Mouse (Mus musculus) left cerebral cortex, adult 2 months (tissue): ENCODE data around the gene Wwp2. TPM values are rescaled to one million over a fixed set of nuclear protein-coding genes. Genes with fewer than 3 reads are reported as not detected.

Source experiments
- DNase-seq, 2 experiments: peaks; one replicate each; pipeline ENCODE4 v3.0.0; 2021 to 2022; ENCODE audit warnings: low spot score in 2 of 2, mixed read lengths in 1 of 2; ENCODE audit errors: extremely low spot score in 1 of 2
- H3K27ac ChIP-seq: fragments of 200-600 bp; 2 replicates; pipeline ENCODE4 v1.8.1; 2022
- H3K4me3 ChIP-seq: fragments of 200-600 bp; 2 replicates; pipeline ENCODE4 v1.8.1; 2022
- CTCF ChIP-seq: fragments of 200-600 bp; IDR thresholded peaks from 2 replicates; pipeline ENCODE4 v1.8.1; 2022; ENCODE audit warnings: antibody characterized with exemption, mild to moderate bottlenecking, moderate library complexity
- intact Hi-C: fragments of 180-260 bp; cut with DNase I; formaldehyde crosslinking; loops from one replicate; pipeline ENCODE4 v1.15.1; 2025
- microRNA-seq, 2 experiments: library from miRNA; unstranded; fragments of <30 nt; microRNA quantifications; one replicate each; pipeline ENCODE4 v1.2.0; 2021
- total RNA-seq, 2 experiments: library from RNA; stranded (reverse); gene quantifications; 2 replicates each; pipeline ENCODE4 v1.2.3; 2021

Wwp2 gene
- total RNA-seq, 2 experiments from 2014 or later = 34.4 to 39.3 TPM

DNA sequence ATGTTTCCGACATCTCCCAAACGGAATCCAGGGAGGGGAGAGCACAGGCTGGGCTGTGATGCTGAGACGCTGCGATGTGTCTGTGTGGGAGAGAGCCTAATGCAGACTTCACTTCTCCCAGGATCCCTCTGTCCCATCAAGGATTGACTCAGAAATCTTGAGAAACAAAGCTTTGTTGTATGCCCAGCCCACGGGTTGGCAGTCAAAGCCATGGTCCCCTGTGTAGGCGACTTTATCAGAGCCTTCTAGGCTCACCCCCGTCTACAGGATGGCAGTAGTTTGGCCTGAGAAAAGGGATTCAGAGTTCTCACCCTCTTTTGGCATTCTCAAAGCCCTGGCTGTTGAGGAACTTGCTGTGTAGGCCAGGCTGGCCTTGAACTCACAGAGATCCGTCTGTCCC, 142.4 kb downstream of the Wwp2 start:
- no peak for TF ChIP-seq CTCF
- no peak overlapping the region for H3K4me3 ChIP-seq
- H3K27ac ChIP-seq = no peak overlapping the region
- no peak for DNase-seq
- intact Hi-C loops = loop anchor here (10.0 kb wide), 1 partner anchor 484 kb away; the partner anchor contains the start of gene Terf2

DNA sequence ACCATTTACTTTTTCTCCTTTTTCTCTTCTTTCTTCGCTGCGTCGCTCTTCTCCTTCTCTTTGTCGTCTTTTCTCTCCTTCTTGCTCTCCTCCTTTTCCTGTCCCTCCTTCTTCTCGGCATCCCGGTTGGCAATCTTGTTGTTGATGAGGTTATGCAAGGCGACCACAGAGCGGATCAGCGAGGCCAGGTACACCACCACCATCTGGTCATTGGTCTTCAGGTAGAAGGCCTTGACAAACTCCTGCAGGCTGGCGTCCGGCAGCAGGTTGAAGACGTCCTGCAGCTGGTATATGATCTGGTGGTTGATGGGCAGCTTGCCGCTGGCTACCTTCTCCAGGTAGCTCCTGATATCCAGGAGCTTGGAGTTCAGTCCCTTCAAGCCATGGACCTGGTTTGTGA, 144.7 kb downstream of the Wwp2 start:
- Histone ChIP-seq H3K27ac (no peak overlapping the region), H3K4me3 (no peak overlapping the region)
- no peak for TF ChIP-seq CTCF
- no peak for DNase-seq
- intact Hi-C loops = no loop called here

DNA sequence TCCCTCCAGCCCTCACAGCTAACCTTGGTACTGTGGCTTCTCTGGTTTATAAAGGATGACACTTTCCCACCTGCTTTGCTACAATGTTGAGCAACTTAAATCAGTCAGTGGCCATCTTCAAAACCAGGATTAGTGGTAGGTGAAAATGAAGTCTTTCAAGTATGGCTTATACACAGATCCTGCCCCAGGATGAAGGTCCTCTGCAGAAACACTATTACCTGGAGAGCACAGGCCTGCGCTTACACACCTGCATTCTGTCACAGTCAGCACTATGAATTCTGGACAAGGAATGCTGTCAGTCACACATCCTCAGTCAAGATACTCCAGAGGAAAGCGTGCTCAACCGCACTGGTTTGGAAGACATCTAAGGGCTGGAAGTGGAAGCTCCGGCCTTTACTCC, 145.4 kb downstream of the Wwp2 start:
- Histone ChIP-seq H3K27ac (no peak overlapping the region), H3K4me3 (no peak overlapping the region)
- intact Hi-C loops = no loop called here
- DNase-seq = no peak
- no peak for TF ChIP-seq CTCF

DNA sequence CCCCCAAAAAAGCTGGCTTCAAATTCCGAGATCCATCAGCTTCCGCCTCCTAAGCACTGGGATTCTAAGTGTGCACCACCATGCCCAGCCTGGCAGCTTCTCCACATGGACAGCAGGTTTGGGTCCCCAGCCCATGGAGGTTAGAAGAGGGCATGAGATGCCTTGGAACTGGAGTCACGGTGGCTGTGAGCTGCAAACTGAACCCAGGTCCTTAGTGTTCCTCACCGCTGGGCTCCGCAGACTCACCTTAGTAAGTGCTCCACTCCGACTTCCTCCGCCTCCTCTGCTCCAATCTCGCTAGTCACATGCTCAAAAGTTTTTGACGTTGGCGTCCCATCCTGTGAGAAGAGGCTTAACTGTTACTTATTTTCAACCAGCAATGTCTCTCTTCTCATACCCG, 146.0 kb downstream of the Wwp2 start:
- intact Hi-C loops = no loop called here

DNA sequence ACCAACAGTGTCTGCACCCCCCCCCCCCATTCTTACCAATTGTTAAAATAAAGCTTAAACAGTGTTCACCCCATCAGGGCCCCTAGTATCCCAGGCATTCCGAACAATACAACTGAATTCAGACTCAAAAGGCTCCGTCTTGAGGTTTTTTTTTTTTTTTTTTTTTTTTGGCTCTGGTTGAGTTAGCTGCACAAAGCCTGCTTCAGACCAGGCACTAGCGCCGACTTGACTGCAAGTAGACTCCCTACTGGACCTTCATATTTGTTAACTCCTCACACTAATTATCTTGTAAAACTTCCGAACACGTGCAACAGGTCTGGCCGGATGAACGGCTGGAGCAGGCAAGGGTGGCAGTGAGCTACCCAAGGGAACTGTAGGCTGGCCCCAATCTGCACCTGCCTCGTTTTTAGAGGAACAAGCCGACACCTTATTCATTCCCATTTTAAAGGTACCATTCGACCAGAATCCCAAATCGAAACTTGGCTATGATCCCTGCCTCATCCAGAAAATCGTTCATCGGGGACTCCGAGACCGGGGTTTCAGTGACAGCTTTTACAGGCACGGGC, 151.3 kb downstream of the Wwp2 start:
- TF ChIP-seq CTCF = no peak
- no peak for DNase-seq
- Histone ChIP-seq H3K27ac (peak overlapping the region; percentile 99), H3K4me3 (peak overlapping the region; percentile 80)
- intact Hi-C loops = no loop called here

More for the DNA sequence above, 146.0 kb downstream of the Wwp2 start:
- H3K27ac ChIP-seq = no peak overlapping the region
- no peak for TF ChIP-seq CTCF
- H3K4me3 ChIP-seq = no peak overlapping the region
- no peak for DNase-seq

GRCm38 (mm10) chr8:107587995-107588780, 152.0 kb downstream of the Wwp2 start, which contains the start of gene Psmd7:
Gene Psmd7, minus strand, starts transcription at chr8:107588464.
- peak; percentile 54 for TF ChIP-seq CTCF
- Histone ChIP-seq H3K27ac (peak within 1 kb of the TSS; percentile 99), H3K4me3 (peak within 1 kb of the TSS; percentile 80)
- DNase-seq = peak; percentile 94 to 96
- intact Hi-C loops = loop anchor here (1.0 kb wide), 1 partner anchor 1977 kb away; the partner anchor contains the start of genes Dhx38 and Txnl4b

DNA sequence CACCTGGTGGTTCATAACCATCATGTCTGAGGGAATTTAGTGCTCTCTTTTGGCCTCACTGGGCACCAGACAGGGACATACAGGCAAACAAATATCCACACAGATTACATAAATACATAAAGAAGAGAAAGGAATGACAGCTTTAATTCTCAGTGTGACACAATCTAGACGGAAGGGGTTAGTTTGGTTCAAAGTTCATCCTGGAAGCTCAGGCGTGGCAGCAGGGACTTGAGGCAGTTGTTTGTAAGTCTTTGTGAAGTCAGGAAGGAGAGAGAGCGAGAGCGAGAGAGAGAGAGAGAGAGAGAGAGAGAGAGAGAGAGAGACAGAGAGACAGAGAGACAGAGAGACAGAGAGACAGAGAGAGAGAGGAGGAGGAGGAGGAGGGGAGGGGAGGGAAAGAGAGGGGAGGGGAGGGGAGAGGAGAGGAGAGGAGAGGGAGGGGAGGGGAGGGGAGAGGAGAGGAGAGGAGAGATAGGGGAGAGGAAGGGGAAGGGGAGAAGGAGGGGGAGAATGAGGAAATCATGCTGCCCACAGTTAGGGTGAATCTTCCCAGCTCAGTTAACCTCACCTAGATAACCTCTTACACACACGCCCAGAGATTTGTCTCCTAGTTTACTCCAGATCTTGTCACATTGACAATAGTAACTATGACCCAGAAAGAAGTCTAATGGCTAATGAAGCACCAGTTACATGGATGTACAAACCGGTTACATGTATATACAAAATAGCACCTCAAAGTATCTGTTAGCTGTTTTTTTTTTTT, 158.0 kb downstream of the Wwp2 start:
- no peak for DNase-seq
- no peak for TF ChIP-seq CTCF
- intact Hi-C loops = no loop called here
- no peak overlapping the region for H3K4me3 ChIP-seq
- no peak overlapping the region for H3K27ac ChIP-seq

DNA sequence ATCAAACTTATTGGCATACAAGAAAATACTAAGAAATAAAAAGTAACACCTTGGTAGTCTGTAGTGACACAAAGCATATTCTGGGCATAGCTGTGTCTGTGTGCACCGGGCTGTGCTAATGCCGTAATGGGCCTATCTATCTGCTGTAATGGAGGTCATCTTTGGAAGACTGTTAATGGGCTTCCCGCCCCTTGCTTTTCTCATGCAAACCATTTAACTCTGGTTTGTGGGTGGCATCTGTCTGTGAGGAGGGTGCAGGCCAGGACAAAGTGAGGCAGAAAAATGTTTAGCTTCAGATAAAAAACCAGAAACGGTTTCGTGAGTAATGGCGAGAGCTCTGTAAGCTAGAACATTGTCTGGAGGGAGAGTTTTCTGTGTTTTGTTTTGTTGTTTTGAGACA, 158.7 kb downstream of the Wwp2 start:
- no peak overlapping the region for H3K27ac ChIP-seq
- DNase-seq = no peak
- H3K4me3 ChIP-seq = no peak overlapping the region
- TF ChIP-seq CTCF = no peak
- intact Hi-C loops = no loop called here

DNA sequence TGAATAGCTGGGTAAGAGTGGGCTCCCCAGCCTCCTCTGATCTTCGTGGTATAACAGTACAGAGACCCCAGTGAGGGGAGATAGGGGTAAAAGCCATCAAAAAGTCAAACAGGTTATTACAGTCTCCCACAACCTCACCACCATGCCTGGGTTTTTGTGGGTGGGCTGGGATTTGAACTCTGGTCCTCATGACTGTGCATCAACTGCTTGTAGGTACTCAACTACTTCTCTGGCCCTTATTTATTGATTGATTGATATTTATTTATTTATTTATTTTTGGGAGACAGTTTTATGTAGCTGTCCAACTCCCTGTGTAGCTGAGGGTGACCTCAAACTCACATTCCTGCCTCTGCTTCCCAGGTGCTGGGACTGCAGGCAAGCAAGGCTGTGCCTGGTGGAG, 161.6 kb downstream of the Wwp2 start:
- DNase-seq = no peak
- Histone ChIP-seq H3K4me3 (no peak overlapping the region), H3K27ac (no peak overlapping the region)
- intact Hi-C loops = no loop called here
- TF ChIP-seq CTCF = no peak

DNA sequence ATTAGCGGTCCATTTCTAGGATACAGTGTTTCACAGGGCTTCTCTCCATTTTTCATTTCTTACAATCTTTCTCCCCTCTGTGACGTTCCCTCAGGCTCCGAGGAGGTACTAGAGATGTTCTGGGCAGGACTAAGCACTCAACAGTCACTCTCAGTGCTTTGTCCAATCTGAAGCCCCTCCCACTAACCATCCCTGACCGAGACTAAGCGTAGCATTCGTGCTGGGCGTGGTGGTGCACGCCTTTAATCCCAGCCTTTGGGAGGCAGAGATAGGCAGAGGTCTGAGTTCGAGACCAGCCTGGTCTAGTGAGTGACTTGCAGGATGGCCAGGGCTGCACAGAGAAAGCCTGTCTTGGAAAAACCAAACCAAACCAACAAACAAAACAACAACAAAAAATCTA, 163.5 kb downstream of the Wwp2 start:
- intact Hi-C loops = loop anchor here (5.0 to 10.0 kb wide), 5 partner anchors 215 to 1818 kb away; no protein-coding TSS in a partner anchor
- DNase-seq = no peak
- Histone ChIP-seq H3K27ac (no peak overlapping the region), H3K4me3 (no peak overlapping the region)
- no peak for TF ChIP-seq CTCF

GRCm38 (mm10) chr8:107603026-107603425, 166.9 kb downstream of the Wwp2 start:
- H3K4me3 ChIP-seq = no peak overlapping the region
- intact Hi-C loops = loop anchor here (2.0 to 10.0 kb wide), 6 partner anchors 82 to 1814 kb away; no protein-coding TSS in a partner anchor
- DNase-seq = peak; percentile 57 to 61
- H3K27ac ChIP-seq = no peak overlapping the region
- TF ChIP-seq CTCF = peak; percentile 93

Small RNAs within 50 kb of the gene (microRNA-seq; reads per million reads assigned to microRNA genes)
- gene Mir140 = 772 to 811 reads per million in 2 experiments

Other genes with a start within 250 kb of the Wwp2 start
- gene Nfat5, start 142.9 kb upstream of the Wwp2 start, total RNA-seq = 10 to 100 TPM; 54.8 to 60.3 TPM
- gene Nqo1, start 33.2 kb upstream of the Wwp2 start, total RNA-seq = 1 to 10 TPM; 3.7 to 4.2 TPM
- gene Nob1, start 11.3 kb upstream of the Wwp2 start, total RNA-seq = 10 to 100 TPM; 39.4 to 40.6 TPM
- gene Psmd7, start 152.1 kb downstream of the Wwp2 start, total RNA-seq = 100 to 1,000 TPM; 104 to 111 TPM